Mouse (Mus musculus) cerebellum, adult 2 months (tissue): ENCODE data around the gene Mfap2.

Experiments used
- CTCF ChIP-seq: fragments of 200-500 bp; IDR thresholded peaks from 2 replicates; pipeline ENCODE4 v1.5.1; 2011; ENCODE audit warnings: low read depth, mild to moderate bottlenecking, control low read depth, low read length, moderate library complexity, borderline replicate concordance; ENCODE audit not compliant: insufficient read depth
- POLR2A ChIP-seq: fragments of 200-500 bp; IDR thresholded peaks from 2 replicates; pipeline ENCODE4 v1.6.1; 2011; ENCODE audit warnings: low read length, control low read depth, borderline replicate concordance; ENCODE audit not compliant: insufficient read depth

GRCm38 (mm10) chr4:141017657-141018436, 7.6 kb downstream of the Mfap2 start:
- no peak for TF ChIP-seq POLR2A
- no peak for TF ChIP-seq CTCF
